14 mouse cellular contexts compared by ENCODE assay signal in genomic region chr9:99180272-99180671, GRCm38 (mm10). TPM values are rescaled to one million over a fixed set of nuclear protein-coding genes. Genes with fewer than 3 reads are reported as not detected.
DNase-seq lines count a peak whose midpoint lies in the region; ATAC-seq and TF ChIP-seq lines count a peak whose summit lies in the region.
"Had no signal": no experiment of that assay in that cellular context is flagged by ENCODE, and none has a peak within 500 bp of the region (broad histone marks: within the 10 kb centered on the region; RNA-seq: fewer than 3 reads in every experiment).

No protein-coding gene starts in this region.

- no peaks in the 10 kb centered on the region for H3K9me3 ChIP-seq in heart, embryonic 16.5 days (replicated peaks; ENCODE audit: control insufficient read depth, low read length)
- no peaks in the 10 kb centered on the region for H3K9me3 ChIP-seq in heart, embryonic 11.5 days (replicated peaks; ENCODE audit: control insufficient read depth, low read length)
- H3K9me3 ChIP-seq in lung, embryonic 14.5 days (ENCODE audit: low read depth, low read length) = no peaks in the 10 kb centered on the region
- H3K9me3 ChIP-seq: limb, embryonic 10.5 days had no signal

- H3K4me1 ChIP-seq in heart, embryonic 16.5 days (ENCODE audit: control insufficient read depth, insufficient read depth, low read length) = no peaks in the 10 kb centered on the region
- H3K4me1 ChIP-seq in heart, embryonic 11.5 days (ENCODE audit: control insufficient read depth, insufficient read depth, low read length) = 0 out of 2 replicates have a peak, but pooled peaks cover 2% of the 10 kb centered on the region
- H3K4me1 ChIP-seq in lung, embryonic 14.5 days (ENCODE audit: insufficient read depth) = no peaks in the 10 kb centered on the region
- H3K4me1 ChIP-seq: limb, embryonic 10.5 days had no signal

- H3K36me3 ChIP-seq in heart, embryonic 16.5 days (ENCODE audit: control insufficient read depth, insufficient read depth) = no peaks in the 10 kb centered on the region
- no peaks in the 10 kb centered on the region for H3K36me3 ChIP-seq in heart, embryonic 11.5 days (ENCODE audit: control insufficient read depth, insufficient read depth, low read length)
- H3K36me3 ChIP-seq in lung, embryonic 14.5 days (ENCODE audit: insufficient read depth) = no peaks in the 10 kb centered on the region
- H3K36me3 ChIP-seq: limb, embryonic 10.5 days had no signal

- H3K9ac ChIP-seq in heart, embryonic 16.5 days (ENCODE audit: low read length) = no peak overlapping the region
- H3K9ac ChIP-seq in heart, embryonic 11.5 days (ENCODE audit: low read depth, low read length) = no peak overlapping the region
- H3K9ac ChIP-seq in lung, embryonic 14.5 days = no peak overlapping the region

- H3K27me3 ChIP-seq in heart, embryonic 16.5 days (ENCODE audit: control insufficient read depth, insufficient read depth, low read length) = no peaks in the 10 kb centered on the region
- H3K27me3 ChIP-seq in heart, embryonic 11.5 days (ENCODE audit: control insufficient read depth, insufficient read depth, low read length) = no peaks in the 10 kb centered on the region
- no peaks in the 10 kb centered on the region for H3K27me3 ChIP-seq in lung, embryonic 14.5 days (ENCODE audit: insufficient read depth, low read length)

- no peak overlapping the region for H3K4me3 ChIP-seq in heart, embryonic 16.5 days (ENCODE audit: low read length)
- H3K4me3 ChIP-seq in heart, embryonic 11.5 days (ENCODE audit: low read depth, low read length) = no peak overlapping the region
- no peak overlapping the region for H3K4me3 ChIP-seq in lung, embryonic 14.5 days (ENCODE audit: low read depth, low read length)
- H3K4me3 ChIP-seq: limb, embryonic 10.5 days had no signal

- H3K27ac ChIP-seq in heart, embryonic 16.5 days (ENCODE audit: low read length) = no peak overlapping the region
- no peak overlapping the region for H3K27ac ChIP-seq in heart, embryonic 11.5 days (ENCODE audit: low read depth, low read length)
- no peak overlapping the region for H3K27ac ChIP-seq in lung, embryonic 14.5 days (ENCODE audit: low read depth)
- H3K27ac ChIP-seq: limb, embryonic 10.5 days had no signal

- WGBS in heart, embryonic 16.5 days = 50% methylated on average over 8 of the region's 8 CpGs
- WGBS in heart, embryonic 11.5 days (ENCODE audit: insufficient replicate concordance) = 52% methylated on average over 8 of the region's 8 CpGs
- 68% methylated on average over 8 of the region's 8 CpGs for WGBS in lung, embryonic 14.5 days

- no peak overlapping the region for H3K4me2 ChIP-seq in heart, embryonic 16.5 days (ENCODE audit: low read depth, low read length)
- no peak overlapping the region for H3K4me2 ChIP-seq in heart, embryonic 11.5 days
- no peak overlapping the region for H3K4me2 ChIP-seq in lung, embryonic 14.5 days

- no peak for TF ChIP-seq CTCF in lung, embryonic 14.5 days (IDR thresholded peaks at IDR 0.05; ENCODE audit: low read depth)

- ATAC-seq in heart, embryonic 16.5 days (replicated peaks; ENCODE audit: extremely low read depth, insufficient read depth, low FRiP score) = 0 out of 2 replicates have a peak, but pooled peaks have one; percentile 32
- no peak for ATAC-seq in heart, embryonic 11.5 days (replicated peaks; ENCODE audit: insufficient number of reproducible peaks, low FRiP score, low TSS enrichment)
- peak; percentile 17; the same call in 1 of the 2 replicates for ATAC-seq in lung, embryonic 14.5 days (ENCODE audit: insufficient read depth)
- peak; percentile 64 to 77 for ATAC-seq in hematopoietic stem cell, adult 5-6 weeks (replicated peaks in 1 of 2; ENCODE audit: insufficient read depth in 1 of 2, low FRiP score in 2 of 2, low TSS enrichment in 1 of 2, low read depth in 1 of 2, poor library complexity in 2 of 2, severe bottlenecking in 2 of 2)
- ATAC-seq in frontal cortex, adult (ENCODE audit: low TSS enrichment) = no peak

- DNase-seq in lung, embryonic 14.5 days = peak; percentile 34
- DNase-seq in lung, postnatal 36 days = no peak
- peak; percentile 33 for DNase-seq in R1 (ENCODE audit: low read depth, low spot score)
- DNase-seq: adrenal gland, adult 2 months; cerebellum, adult 9-10 months; lung, postnatal 14 days; right cerebral cortex, adult 18-20 months had no signal

RNA-seq across cellular contexts. Expression of gene Pik3cb, which starts 39.9 kb away (rescaled TPM):
- polyA plus RNA-seq in heart, embryonic 16.5 days (2015; fragmentation: Nextera tagmentation; extraction: Ambion mirVana) = 0.98 and 1.5 TPM in 2 replicates
- polyA plus RNA-seq in heart, embryonic 11.5 days (2014; fragmentation: Nextera tagmentation; extraction: Ambion mirVana) = 1.3 and 2.5 TPM in 2 replicates
- 1.3 and 1.7 TPM in 2 replicates for polyA plus RNA-seq in lung, embryonic 14.5 days (2014; fragmentation: Nextera tagmentation; extraction: Ambion mirVana)
- 4.2 and 5.3 TPM in 2 replicates for total RNA-seq in hematopoietic stem cell, adult 5-6 weeks (2017)

RNA-seq across cellular contexts. Expression of gene Faiml, which starts 56.8 kb away (rescaled TPM):
- polyA plus RNA-seq in heart, embryonic 16.5 days (2015; fragmentation: Nextera tagmentation; extraction: Ambion mirVana) = not detected in 2 replicates
- polyA plus RNA-seq in heart, embryonic 11.5 days (2014; fragmentation: Nextera tagmentation; extraction: Ambion mirVana) = not detected in 2 replicates
- not detected in 2 replicates for polyA plus RNA-seq in lung, embryonic 14.5 days (2014; fragmentation: Nextera tagmentation; extraction: Ambion mirVana)
- total RNA-seq in hematopoietic stem cell, adult 5-6 weeks (2017) = not detected in 2 replicates
- total RNA-seq: adrenal gland, adult 2 months had no signal
- polyA plus RNA-seq: adrenal gland, adult 2 months; large intestine, adult 2 months; limb, embryonic 10.5 days; stomach, embryonic 16.5 days had no signal

Comparison
In these comparisons a context has a peak if more than half of its experiments do, and no peak if none do; other contexts are left out.
1. ATAC-seq: peak in heart, embryonic 16.5 days (single experiment), lung, embryonic 14.5 days (single experiment) and hematopoietic stem cell, adult 5-6 weeks (2 of 2); none in heart, embryonic 11.5 days (single experiment) and frontal cortex, adult (single experiment).